Mouse (Mus musculus) heart, adult 2 months (tissue): ENCODE results near the gene Exoc5. TPM values are rescaled to one million over a fixed set of nuclear protein-coding genes. Genes with fewer than 3 reads are reported as not detected.

ENCODE experiments used
- DNase-seq, 2 experiments: peaks; one replicate each; pipeline ENCODE4 v3.0.0; 2021
- H3K27ac ChIP-seq: fragments of 200-600 bp; 2 replicates; pipeline ENCODE4 v1.8.1; 2022
- H3K27me3 ChIP-seq: fragments of 200-500 bp; 2 replicates; pipeline ENCODE4 v1.6.1; 2012; ENCODE audit warnings: mild to moderate bottlenecking, low read length, inconsistent platforms, mixed read lengths; ENCODE audit not compliant: control insufficient read depth, insufficient read depth
- H3K36me3 ChIP-seq: fragments of 200-500 bp; 2 replicates; pipeline ENCODE4 v1.6.1; 2012; ENCODE audit warnings: low read length, inconsistent platforms; ENCODE audit not compliant: control insufficient read depth, insufficient read depth
- H3K4me1 ChIP-seq: fragments of 200-500 bp; 2 replicates; pipeline ENCODE4 v1.6.1; 2011; ENCODE audit warnings: low read length; ENCODE audit not compliant: control insufficient read depth, insufficient read depth
- H3K4me3 ChIP-seq: fragments of 200-600 bp; 2 replicates; pipeline ENCODE4 v1.8.1; 2022
- H3K79me2 ChIP-seq: fragments of 200-500 bp; replicated peaks from 2 replicates; pipeline ENCODE4 v1.6.1; 2012; ENCODE audit warnings: mild to moderate bottlenecking, inconsistent platforms, low read length, moderate library complexity, mixed read lengths; ENCODE audit not compliant: control insufficient read depth, insufficient read depth
- H3K9ac ChIP-seq: fragments of 200-500 bp; 2 replicates; pipeline ENCODE4 v1.6.1; 2012; ENCODE audit warnings: low read depth, mild to moderate bottlenecking, control low read depth, inconsistent platforms, low read length, mixed read lengths
- CTCF ChIP-seq: fragments of 200-600 bp; IDR thresholded peaks from 2 replicates; pipeline ENCODE4 v1.8.1; 2022; ENCODE audit warnings: antibody characterized with exemption, mild to moderate bottlenecking, moderate library complexity
- EP300 ChIP-seq: fragments of 200-500 bp; IDR thresholded peaks from 2 replicates; pipeline ENCODE4 v1.6.1; 2011; ENCODE audit warnings: low read depth, low read length, control low read depth; ENCODE audit not compliant: insufficient read depth
- POLR2A ChIP-seq: fragments of 200-500 bp; IDR thresholded peaks from 2 replicates; pipeline ENCODE4 v1.6.1; 2011; ENCODE audit warnings: mild to moderate bottlenecking, low read depth, low read length, control low read depth; ENCODE audit not compliant: insufficient read depth
- WGBS: fragments of 180-500 bp; shearing (Covaris S2); methylation state at CpG from one replicate; pipeline ENCODE4 v1.1.7; 2018; 5-methylcytosine and 5-hydroxymethylcytosine counted together
- intact Hi-C: fragments of 180-260 bp; cut with DNase I; formaldehyde crosslinking; loops from one replicate; pipeline ENCODE4 v1.15.1; 2025
- polyA plus RNA-seq: library from polyadenylated mRNA; depleted of rRNA; stranded (reverse); fragments of >200 nt; gene quantifications from 2 replicates; pipeline ENCODE4 v1.2.3, GENCODE M21; 2012
- total RNA-seq, 2 experiments: library from RNA; stranded (reverse); gene quantifications; 2 replicates each; pipeline ENCODE4 v1.2.3; 2021

Gene Exoc5
- total and polyA plus RNA-seq, 3 experiments: 4.4 to 19.0 (median 15.9) TPM

DNA sequence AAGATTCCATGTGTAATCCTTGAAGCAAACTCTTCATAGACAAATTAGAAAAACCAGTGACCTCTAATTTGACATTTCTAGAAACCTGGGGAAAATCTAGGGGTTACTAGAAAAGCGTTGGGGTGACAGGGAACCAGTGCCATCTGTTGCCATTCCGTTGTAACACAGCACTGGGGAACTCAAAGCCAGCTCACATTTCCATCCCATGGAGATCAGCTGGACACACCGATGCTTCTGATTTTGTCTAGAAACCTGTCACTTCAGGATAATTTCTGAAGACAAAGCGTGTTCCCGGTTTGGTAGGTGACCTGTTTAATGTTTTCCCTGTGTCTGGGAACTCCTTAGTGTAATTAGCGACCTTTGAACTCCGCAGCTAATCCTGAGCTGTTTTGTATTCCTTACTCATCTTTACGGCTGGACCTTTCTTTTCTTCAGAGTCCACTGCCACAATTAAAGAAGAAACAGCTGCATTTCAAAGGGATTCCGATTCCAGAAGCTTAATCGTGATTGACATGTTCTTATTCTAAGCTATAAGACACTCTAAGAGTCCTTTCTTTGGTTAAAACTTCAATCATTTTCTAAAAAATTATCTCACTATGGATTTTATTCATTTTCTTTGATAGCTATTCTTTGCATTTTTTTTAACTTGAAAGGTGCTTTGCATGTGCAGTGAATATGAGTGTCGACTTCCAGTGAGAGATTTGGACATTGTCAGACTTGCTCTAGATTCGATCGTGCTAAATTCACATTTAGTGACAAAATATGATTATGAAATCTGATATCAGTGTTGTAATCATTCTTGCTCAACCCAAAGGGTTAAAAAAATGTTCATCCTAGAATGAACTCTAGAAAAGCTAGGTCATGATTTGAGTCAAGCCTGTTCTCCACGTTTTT lies 21.9 kb upstream of the Exoc5 start:
- TF ChIP-seq CTCF (no peak), POLR2A (no peak), EP300 (no peak)
- H3K4me1 ChIP-seq: no peaks in the 10 kb centered on the region
- no peak for DNase-seq
- H3K9ac ChIP-seq: no peak overlapping the region
- H3K27me3 ChIP-seq: no peaks in the 10 kb centered on the region
- 87% methylated on average over 14 of the region's 14 CpGs for WGBS
- H3K27ac ChIP-seq: no peak overlapping the region
- no peaks in the 10 kb centered on the region for H3K36me3 ChIP-seq
- intact Hi-C loops: no loop called here
- no peaks in the 10 kb centered on the region for H3K79me2 ChIP-seq
- no peak overlapping the region for H3K4me3 ChIP-seq

DNA sequence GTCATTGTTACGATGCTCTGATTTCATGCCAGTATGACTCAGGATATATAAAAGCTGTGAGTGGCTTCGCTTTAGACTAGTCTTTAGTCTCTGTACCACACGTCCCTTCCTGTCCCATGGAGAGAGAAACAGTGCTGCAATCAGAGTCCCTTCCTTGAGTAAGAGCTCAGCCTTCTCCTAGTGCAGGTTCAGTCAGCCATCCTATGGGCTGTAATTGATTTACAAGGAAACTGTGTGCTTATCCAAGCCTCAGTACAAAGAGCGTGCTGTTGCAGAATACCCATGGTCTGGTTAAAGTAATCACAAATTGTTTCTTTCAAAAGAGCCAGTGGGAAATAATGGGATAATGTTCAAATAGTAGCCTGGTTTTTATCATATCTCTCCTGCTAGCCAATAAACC lies 20.1 kb upstream of the Exoc5 start:
- no peak overlapping the region for H3K9ac ChIP-seq
- H3K79me2 ChIP-seq: no peaks in the 10 kb centered on the region
- no peak for DNase-seq
- H3K4me1 ChIP-seq: no peaks in the 10 kb centered on the region
- no peaks in the 10 kb centered on the region for H3K36me3 ChIP-seq
- no peak overlapping the region for H3K4me3 ChIP-seq
- TF ChIP-seq CTCF (no peak), POLR2A (no peak), EP300 (no peak)
- no peak overlapping the region for H3K27ac ChIP-seq
- WGBS: 93% methylated on average over 4 of the region's 4 CpGs
- H3K27me3 ChIP-seq: no peaks in the 10 kb centered on the region
- intact Hi-C loops: no loop called here

DNA sequence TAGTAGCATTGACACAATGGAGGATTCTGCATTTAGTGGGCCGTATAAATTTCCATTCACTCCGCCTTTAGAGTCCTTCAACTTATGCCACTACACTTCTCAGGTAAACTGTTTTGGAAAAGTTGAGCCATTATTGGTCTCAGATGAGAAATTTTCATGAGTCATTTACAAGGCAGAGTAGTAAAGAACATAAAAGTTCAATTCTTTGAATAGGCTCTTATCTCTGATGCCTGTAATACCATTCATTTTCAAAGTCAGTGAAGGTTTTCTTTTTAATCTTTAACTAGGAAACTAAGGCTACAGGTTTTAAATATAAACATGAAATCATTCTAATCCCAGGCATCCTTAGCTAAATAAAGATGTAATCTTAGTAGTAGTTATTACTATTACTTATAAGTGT lies 12.4 kb upstream of the Exoc5 start:
- no peaks in the 10 kb centered on the region; the same call in 1 of the 2 replicates for H3K36me3 ChIP-seq
- H3K27ac ChIP-seq: no peak overlapping the region
- WGBS: 99% methylated on average over 2 of the region's 2 CpGs
- H3K27me3 ChIP-seq: no peaks in the 10 kb centered on the region
- intact Hi-C loops: no loop called here
- no peak overlapping the region for H3K9ac ChIP-seq
- H3K4me1 ChIP-seq: no peaks in the 10 kb centered on the region
- no peak overlapping the region for H3K4me3 ChIP-seq
- TF ChIP-seq CTCF (no peak), POLR2A (no peak), EP300 (no peak)
- H3K79me2 ChIP-seq: no peaks in the 10 kb centered on the region
- no peak for DNase-seq

DNA sequence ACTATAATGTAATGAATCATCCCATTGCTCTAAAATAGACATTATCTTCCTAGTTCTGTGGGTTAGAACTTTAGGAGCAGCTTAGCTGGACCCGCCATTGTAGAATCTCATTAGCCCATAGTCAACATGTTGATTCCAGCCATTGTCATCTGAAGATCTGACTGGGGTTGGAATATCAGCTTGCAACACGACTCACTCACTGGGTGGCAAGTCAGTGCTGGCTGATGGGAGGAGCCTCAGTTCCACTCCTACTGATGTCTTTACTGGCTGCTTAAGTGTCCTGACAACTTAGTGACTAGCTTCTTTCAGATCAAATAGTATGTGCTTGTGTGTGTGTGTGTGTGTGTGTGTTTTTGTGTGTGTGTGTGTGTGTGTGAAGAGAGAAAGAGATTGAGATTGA lies 7.9 kb upstream of the Exoc5 start:
- Histone ChIP-seq H3K4me3 (no peak overlapping the region), H3K27me3 (no peaks in the 10 kb centered on the region), H3K9ac (no peak overlapping the region), H3K27ac (no peak overlapping the region), H3K4me1 (no peaks in the 10 kb centered on the region; the same call in 1 of the 2 replicates), H3K79me2 (peaks cover 2% of the 10 kb centered on the region; the same call in 1 of the 2 replicates), H3K36me3 (no peaks in the 10 kb centered on the region; the same call in 1 of the 2 replicates)
- DNase-seq: no peak
- 56% methylated on average over 2 of the region's 2 CpGs for WGBS
- intact Hi-C loops: no loop called here
- TF ChIP-seq EP300: no peak
- TF ChIP-seq POLR2A: no peak

DNA sequence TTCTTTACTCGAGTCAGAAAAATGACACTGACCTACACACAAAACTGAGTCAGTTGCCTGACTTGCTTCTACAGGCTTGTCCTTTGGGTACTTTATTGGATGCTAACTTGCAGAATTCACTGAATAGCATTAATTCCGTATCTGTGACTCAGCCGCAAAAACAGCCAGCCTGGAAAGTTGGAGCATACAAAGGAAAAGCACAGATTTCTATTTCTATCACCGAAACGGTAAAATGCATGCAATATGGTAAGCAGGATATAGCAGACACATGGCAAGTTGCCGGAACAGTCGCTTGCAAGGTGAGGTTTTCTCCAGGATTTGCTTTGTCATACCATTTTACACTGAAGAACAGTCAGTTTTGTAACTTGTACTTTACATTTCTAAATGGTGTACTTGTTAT lies 7.4 kb upstream of the Exoc5 start:
- Histone ChIP-seq H3K4me1 (no peaks in the 10 kb centered on the region; the same call in 1 of the 2 replicates), H3K27ac (no peak overlapping the region), H3K9ac (no peak overlapping the region), H3K4me3 (no peak overlapping the region), H3K79me2 (peaks cover 3% of the 10 kb centered on the region; the same call in 1 of the 2 replicates), H3K27me3 (no peaks in the 10 kb centered on the region), H3K36me3 (no peaks in the 10 kb centered on the region; the same call in 1 of the 2 replicates)
- no peak for DNase-seq
- intact Hi-C loops: no loop called here
- TF ChIP-seq CTCF: no peak
- WGBS: 93% methylated on average over 7 of the region's 7 CpGs

DNA sequence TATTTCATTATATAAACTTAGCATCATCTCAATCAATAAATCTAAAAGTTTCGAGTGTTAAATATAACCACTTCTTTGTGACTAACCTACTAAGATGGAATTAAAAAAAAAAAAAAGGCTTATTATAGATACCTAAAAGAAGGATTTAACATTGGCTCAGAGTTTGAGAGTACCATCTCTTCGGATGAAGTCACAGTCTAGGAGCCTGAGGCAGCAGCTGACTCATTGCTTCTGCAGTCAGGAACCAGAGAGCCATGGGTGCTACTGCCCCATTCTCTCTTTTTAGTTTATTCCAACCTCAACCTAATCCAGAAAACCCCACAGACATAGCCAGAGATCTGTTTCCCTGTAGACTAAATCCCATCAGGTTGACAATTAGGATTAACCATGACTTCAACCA lies 6.4 kb upstream of the Exoc5 start:
- Histone ChIP-seq H3K27me3 (no peaks in the 10 kb centered on the region), H3K36me3 (no peaks in the 10 kb centered on the region; the same call in 1 of the 2 replicates), H3K4me3 (no peak overlapping the region), H3K4me1 (no peaks in the 10 kb centered on the region; the same call in 1 of the 2 replicates), H3K27ac (no peak overlapping the region), H3K9ac (no peak overlapping the region), H3K79me2 (peaks cover 3% of the 10 kb centered on the region; the same call in 1 of the 2 replicates)
- DNase-seq: no peak
- WGBS: 87% methylated on average over 2 of the region's 2 CpGs
- intact Hi-C loops: no loop called here
- no peak for TF ChIP-seq POLR2A
- TF ChIP-seq EP300: no peak
- no peak for TF ChIP-seq CTCF
